Mouse (Mus musculus): ENCODE measurements at regions not wholly inside any gene's neighbourhood (a gene's known extent, or its start where the extent isn't known, plus 50 kb on each side); places are given as distances from the start of the nearest gene placed in this dataset.

DNA sequence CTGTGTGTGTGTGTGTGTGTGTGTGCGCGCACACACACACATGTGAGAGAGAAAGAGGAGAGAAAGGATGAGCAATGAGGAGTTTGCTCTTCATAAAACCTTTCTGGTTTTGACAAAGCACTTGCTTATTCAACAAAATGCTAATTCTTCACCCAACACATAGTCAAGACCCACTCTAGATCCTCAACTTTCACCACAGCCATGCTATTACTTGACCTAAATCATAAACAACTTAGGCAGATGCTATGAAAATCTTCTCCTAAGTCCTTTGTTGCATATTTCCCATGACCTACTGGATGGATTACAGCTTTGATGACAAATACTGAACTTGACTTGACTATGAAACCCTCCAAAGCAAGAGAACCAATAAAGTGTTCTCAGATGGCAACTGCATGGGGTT is 196.3 kb upstream of the Ank start:
- DNase-seq (ENCODE audit: inconsistent ontology term): no peak

- no peak for DNase-seq (ENCODE audit: inconsistent ontology term)
Measured at GRCm38 (mm10) chr15:27282279-27282678, 184.2 kb upstream of the Ank start.

- DNase-seq (ENCODE audit: inconsistent ontology term): no peak
Measured at GRCm38 (mm10) chr15:27303856-27304255, 162.6 kb upstream of the Ank start.

DNA sequence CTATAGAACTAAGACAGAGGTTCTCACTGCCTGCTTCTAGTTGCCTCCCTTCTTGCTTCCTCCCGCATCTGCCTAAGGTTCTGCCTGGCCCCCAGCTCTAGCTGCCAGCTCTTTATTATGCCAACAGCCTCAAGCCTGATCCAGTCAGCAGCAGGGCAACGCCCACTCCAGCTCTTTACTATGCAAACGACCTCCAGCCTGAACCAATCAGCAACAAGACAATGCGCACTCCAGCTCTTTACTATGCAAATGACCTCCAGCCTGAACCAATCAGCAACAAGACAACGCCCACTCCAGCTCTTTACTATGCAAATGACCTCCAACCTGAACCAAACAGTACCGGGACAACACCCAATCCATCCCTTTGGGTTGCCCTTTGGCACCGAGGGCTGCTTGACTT is 162.2 kb upstream of the Ank start:
- no peak for DNase-seq (ENCODE audit: inconsistent ontology term)

GRCm38 (mm10) chr15:27305035-27305434 is 161.4 kb upstream of the Ank start:
- no peak for DNase-seq (ENCODE audit: inconsistent ontology term)

DNA sequence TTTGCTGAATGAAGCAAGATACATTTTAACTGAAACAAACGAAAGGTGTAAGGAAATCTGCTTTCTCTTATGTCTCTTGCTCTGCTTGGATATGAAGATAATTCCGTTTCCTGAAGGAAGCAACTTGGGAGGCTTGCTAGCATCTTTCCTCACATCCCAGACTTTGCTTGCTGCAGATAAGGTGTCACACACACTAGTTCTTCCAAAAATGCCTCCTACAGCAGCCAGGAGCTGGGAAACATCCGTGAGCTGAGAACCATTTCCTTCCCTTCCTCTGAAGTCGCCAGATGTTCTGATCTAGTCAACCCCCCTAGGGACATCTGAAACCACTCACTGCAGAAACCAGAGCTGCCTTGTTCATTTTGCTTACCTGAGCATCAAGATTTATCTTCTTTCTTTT is 157.8 kb upstream of the Ank start:
- DNase-seq (ENCODE audit: inconsistent ontology term): no peak

- DNase-seq (ENCODE audit: inconsistent ontology term): peak; percentile 14
Measured at GRCm38 (mm10) chr15:27315964-27316745, 150.3 kb upstream of the Ank start.

DNA sequence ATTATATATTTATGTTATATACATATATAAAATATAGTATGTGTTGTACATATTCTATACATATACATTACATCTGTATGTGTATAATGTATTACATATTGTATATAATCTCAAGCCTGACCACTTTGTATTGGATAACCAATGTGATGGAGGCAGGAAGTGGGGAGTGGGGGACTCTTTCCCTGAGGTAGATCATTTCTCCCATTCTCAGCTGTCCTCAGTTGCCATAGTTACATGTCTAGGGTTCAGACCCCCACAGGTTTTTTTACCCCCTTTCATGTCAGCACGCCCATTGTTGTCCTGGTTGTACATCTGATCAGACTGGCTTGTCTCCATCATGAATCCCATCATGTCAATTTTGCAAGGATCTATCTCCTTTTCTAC is 149.7 kb upstream of the Ank start:
- DNase-seq (ENCODE audit: inconsistent ontology term): no peak

DNA sequence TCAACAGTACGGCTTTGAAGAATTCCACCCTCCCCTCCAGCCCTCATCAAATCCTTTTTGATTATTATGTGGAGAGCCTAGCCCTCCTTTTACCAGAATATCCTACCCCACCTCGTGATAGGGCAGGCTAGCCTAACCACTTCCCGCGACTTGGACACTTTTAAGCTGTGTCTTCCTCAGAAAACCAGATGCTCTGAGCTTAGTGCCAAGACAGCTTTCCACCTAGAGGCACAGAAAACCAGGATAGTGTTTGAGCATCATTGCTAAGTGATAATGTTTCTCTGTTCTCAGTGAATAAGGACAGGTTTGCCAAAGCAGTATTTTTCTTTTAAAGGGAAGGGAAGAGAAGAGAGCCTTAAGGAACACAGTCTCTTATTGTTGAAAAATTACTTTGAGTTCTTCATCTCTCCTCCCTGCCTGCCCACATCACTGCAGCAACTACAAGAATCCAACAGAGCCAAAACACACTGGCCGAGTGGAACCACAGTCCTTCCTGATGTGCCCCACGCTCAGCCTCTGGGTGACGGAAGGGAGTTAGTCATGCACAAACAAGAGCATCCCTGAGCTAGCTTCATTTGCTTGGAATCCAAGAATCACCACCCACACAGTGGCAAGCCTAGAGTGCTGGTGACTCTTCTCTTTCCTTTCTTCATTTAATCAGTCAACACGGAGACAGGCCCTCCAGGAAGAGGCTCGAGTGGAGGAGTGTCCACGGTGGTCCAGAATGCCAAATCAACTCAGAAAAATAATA is 144.4 kb upstream of the Ank start:
- DNase-seq (ENCODE audit: inconsistent ontology term): peak; percentile 57

GRCm38 (mm10) chr15:27325847-27326548 is 140.5 kb upstream of the Ank start:
- peak; percentile 67 for DNase-seq (ENCODE audit: inconsistent ontology term)

- DNase-seq (ENCODE audit: inconsistent ontology term): no peak
Measured at GRCm38 (mm10) chr15:27326549-27326876, 140.0 kb upstream of the Ank start.

DNA sequence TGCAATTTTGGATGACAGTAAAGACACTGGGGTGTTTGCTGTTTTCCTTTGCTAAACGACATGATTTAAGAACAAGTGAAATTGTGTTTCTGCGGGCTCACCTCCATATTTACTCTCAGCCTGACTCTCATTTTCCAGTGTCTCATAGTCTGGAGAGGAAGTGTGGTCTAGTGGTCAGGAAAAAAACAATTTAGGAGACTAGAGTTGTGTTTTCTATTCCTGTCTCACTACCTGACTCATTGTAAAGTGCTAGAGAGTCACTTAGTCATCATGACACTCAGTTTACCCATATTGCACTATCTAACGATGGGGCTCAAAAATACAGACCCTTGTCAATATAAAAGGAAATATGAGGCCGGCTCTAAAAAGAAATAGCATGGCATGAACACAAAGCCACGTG is 138.7 kb upstream of the Ank start:
- DNase-seq (ENCODE audit: inconsistent ontology term): no peak

DNA sequence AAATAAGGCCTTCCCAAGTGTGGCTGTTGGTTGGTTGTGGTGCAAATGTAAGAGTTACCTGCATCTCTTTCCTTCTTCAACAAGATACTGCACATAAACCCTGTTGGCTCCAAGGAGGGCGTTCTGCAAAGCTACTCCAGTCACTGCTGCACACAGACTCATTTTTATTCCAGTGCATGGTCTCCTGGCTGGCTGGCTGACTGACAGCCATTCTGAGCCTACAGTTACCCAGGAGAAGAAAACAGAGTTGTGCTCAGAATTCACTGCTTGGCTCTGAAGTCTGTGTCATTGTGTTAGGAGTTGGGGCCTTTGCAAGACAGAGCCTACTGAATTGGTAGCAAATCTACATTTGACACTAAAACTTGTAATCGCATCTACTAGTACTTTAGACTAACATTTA is 138.0 kb upstream of the Ank start:
- no peak for DNase-seq (ENCODE audit: inconsistent ontology term)

GRCm38 (mm10) chr15:27340070-27340469 is 126.4 kb upstream of the Ank start:
- no peak for DNase-seq (ENCODE audit: inconsistent ontology term)

DNA sequence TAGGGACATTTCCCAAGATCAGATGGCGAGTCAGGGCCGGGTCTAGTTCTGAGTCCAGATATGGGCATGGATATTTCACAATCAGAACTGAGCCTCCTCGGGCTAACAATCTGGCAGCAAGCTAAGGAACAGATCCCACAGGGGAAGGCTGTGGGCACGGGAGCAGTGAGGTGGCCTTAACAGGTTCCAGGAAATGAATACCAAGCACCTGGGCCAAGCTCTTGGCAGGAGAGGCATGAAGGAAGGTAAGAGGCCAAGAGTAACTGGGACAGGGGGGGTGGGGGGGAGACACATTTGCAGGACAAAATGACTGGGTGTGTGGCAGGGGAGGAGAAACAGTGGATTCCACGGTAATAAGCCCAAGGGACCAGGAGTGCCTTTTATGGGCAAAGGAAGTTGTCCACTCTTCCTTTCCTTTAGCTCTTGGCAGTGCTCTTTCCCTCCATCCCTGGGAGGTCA is 124.9 kb upstream of the Ank start:
- DNase-seq (ENCODE audit: inconsistent ontology term): peak; percentile 18

GRCm38 (mm10) chr15:27358441-27358840 is 108.0 kb upstream of the Ank start:
- no peak for DNase-seq (ENCODE audit: inconsistent ontology term)

GRCm38 (mm10) chr15:27359271-27359670 is 107.2 kb upstream of the Ank start:
- no peak for DNase-seq (ENCODE audit: inconsistent ontology term)

- no peak for DNase-seq (ENCODE audit: inconsistent ontology term)
Measured at GRCm38 (mm10) chr15:27374517-27374916, 92.0 kb upstream of the Ank start.

DNA sequence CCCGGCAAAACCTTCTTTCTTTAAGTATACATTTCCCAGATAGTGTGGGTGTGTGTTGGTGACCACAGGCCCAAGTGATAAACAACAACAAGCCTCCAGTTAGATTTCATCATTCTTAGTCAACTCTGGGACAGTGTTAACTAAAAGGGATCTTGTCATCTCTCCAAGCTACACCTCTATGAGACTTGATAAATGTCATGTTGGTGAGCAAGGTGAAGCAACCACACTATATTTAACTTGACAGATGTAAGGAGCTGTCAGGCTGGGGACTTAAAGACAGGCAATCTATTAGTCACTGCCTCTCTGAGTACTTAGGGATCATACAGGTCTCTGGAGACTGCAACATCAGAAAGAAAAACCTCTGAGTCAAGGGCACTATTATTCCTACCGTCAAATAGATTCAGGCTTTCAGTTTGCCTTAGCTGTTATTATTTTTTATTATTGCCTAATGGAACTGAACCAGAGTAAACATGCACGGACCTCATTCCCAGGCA is 87.8 kb upstream of the Ank start:
- DNase-seq (ENCODE audit: inconsistent ontology term): no peak

GRCm38 (mm10) chr15:27380436-27380945 is 86.0 kb upstream of the Ank start:
- peak; percentile 87 for DNase-seq (ENCODE audit: inconsistent ontology term)

DNA sequence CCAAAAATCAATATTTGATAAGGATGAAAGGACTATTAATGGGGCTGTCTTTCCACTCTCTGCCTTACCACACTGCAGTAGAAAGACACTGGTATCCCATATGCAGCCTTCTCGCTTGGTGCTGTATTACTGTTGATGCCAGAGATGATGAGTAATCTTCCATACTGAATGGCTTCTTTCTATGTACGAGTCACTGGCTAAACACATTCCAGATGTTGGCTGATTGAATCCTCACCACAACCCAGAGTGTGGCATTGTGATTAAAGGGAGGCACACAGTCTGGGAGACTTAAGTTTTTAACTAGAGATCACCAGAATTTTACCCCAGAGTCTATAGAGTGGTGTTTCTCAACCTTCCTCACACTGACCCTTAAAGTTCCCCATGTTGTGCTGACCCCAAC is 84.9 kb upstream of the Ank start:
- peak; percentile 86 for DNase-seq (ENCODE audit: inconsistent ontology term)

GRCm38 (mm10) chr15:27390567-27390966 is 75.9 kb upstream of the Ank start:
- DNase-seq (ENCODE audit: inconsistent ontology term): no peak
